Mouse (Mus musculus) limb, embryonic 13.5 days (tissue): ENCODE data around the gene Syde2. TPM values are rescaled to one million over a fixed set of nuclear protein-coding genes. Genes with fewer than 3 reads are reported as not detected.

Experiments used
- polyA plus RNA-seq: library from polyadenylated mRNA; unstranded; fragments of >200 nt; fragmentation: Nextera tagmentation; extraction: Ambion mirVana; gene quantifications from 2 replicates; pipeline ENCODE4 v1.2.1, GENCODE M21; 2015

Syde2 gene
- polyA plus RNA-seq, 1 experiment from 2014 or later: 1.9 TPM

Other genes starting within 250 kb of the Syde2 start
- 49.7 and 55.7 TPM in 2 replicates for gene Ddah1, start 229.2 kb upstream of the Syde2 start, polyA plus RNA-seq
- gene Bcl10, start 65.1 kb upstream of the Syde2 start, polyA plus RNA-seq: 50.8 and 51.3 TPM in 2 replicates
- 48.6 and 51.3 TPM in 2 replicates for gene 2410004B18Rik, start 49.9 kb upstream of the Syde2 start, polyA plus RNA-seq
- gene Wdr63, start 120.3 kb downstream of the Syde2 start, polyA plus RNA-seq: 0.19 and 0.34 TPM in 2 replicates
- 2.7 and 2.8 TPM in 2 replicates for gene Mcoln3, start 129.6 kb downstream of the Syde2 start, polyA plus RNA-seq
- gene Mcoln2, start 162.0 kb downstream of the Syde2 start, polyA plus RNA-seq: 1.7 and 2.4 TPM in 2 replicates
- gene Lpar3, start 233.1 kb downstream of the Syde2 start, polyA plus RNA-seq: 0.98 and 1.0 TPM in 2 replicates